Mouse (Mus musculus): ENCODE data around the gene Col5a1. TPM values are rescaled to one million over a fixed set of nuclear protein-coding genes. Genes with fewer than 3 reads are reported as not detected.

Gene Col5a1
- polyA plus RNA-seq, 2 experiments = 6.2 to 6.8 TPM

- DNase-seq (ENCODE audit: low read depth in 3 of 3, low spot score in 3 of 3) (no peak), ATAC-seq (ENCODE audit: insufficient read depth) (no peak)
- H3K4me2 ChIP-seq (ENCODE audit: low read depth) = no peak overlapping the region
- no peaks in the 10 kb centered on the region for H3K36me3 ChIP-seq (replicated peaks; ENCODE audit: control insufficient read depth, insufficient read depth, low read depth)
- no peak overlapping the region for H3K9ac ChIP-seq (replicated peaks)
- H3K27ac ChIP-seq = no peak overlapping the region
- H3K9me3 ChIP-seq (ENCODE audit: control insufficient read depth, low read length) = no peaks in the 10 kb centered on the region
- H3K4me1 ChIP-seq (replicated peaks; ENCODE audit: control insufficient read depth in 2 of 2, insufficient read depth in 2 of 2, low read length in 1 of 2) = no peaks in the 10 kb centered on the region
- no peak overlapping the region for H3K4me3 ChIP-seq (ENCODE audit: insufficient read depth in 1 of 2, low read depth in 2 of 2, low read length in 2 of 2)
- H3K27me3 ChIP-seq (ENCODE audit: control insufficient read depth, insufficient read depth, low read length) = no peaks in the 10 kb centered on the region
- 52% methylated on average over 18 of the region's 18 CpGs for WGBS (ENCODE audit: insufficient replicate concordance)
- no peak for TF ChIP-seq CTCF (IDR thresholded peaks at IDR 0.05; ENCODE audit: low read depth)
- TF ChIP-seq EP300 (IDR thresholded peaks at IDR 0.05; ENCODE audit: low read depth) = no peak
Observed at GRCm38 (mm10) chr2:27864491-27865365, 21.5 kb upstream of the Col5a1 start.

GRCm38 (mm10) chr2:27870586-27870985 is 15.6 kb upstream of the Col5a1 start:
- Histone ChIP-seq H3K4me1 (replicated peaks; ENCODE audit: control insufficient read depth in 2 of 2, insufficient read depth in 2 of 2, low read length in 1 of 2) (peaks cover 0 to 7% of the 10 kb centered on the region in 2 experiments; a peak in 1 of 4 replicates), H3K27ac (no peak overlapping the region), H3K9ac (replicated peaks) (no peak overlapping the region), H3K36me3 (replicated peaks; ENCODE audit: control insufficient read depth, insufficient read depth, low read depth) (no peaks in the 10 kb centered on the region), H3K9me3 (ENCODE audit: control insufficient read depth, low read length) (no peaks in the 10 kb centered on the region), H3K4me3 (ENCODE audit: insufficient read depth in 1 of 2, low read depth in 2 of 2, low read length in 2 of 2) (no peak overlapping the region), H3K27me3 (ENCODE audit: control insufficient read depth, insufficient read depth, low read length) (no peaks in the 10 kb centered on the region), H3K4me2 (ENCODE audit: low read depth) (no peak overlapping the region)
- 57% methylated on average over 1 of the region's 1 CpGs for WGBS (ENCODE audit: insufficient replicate concordance)
- ATAC-seq (ENCODE audit: insufficient read depth) (no peak), DNase-seq (ENCODE audit: low read depth in 3 of 3, low spot score in 3 of 3) (no peak)
- no peak for TF ChIP-seq CTCF (IDR thresholded peaks at IDR 0.05; ENCODE audit: low read depth)
- no peak for TF ChIP-seq EP300 (IDR thresholded peaks at IDR 0.05; ENCODE audit: low read depth)

- TF ChIP-seq CTCF (IDR thresholded peaks at IDR 0.05; ENCODE audit: low read depth) (no peak), EP300 (IDR thresholded peaks at IDR 0.05; ENCODE audit: low read depth) (no peak)
- peak; percentile 23 to 35 (median 30) for DNase-seq (ENCODE audit: low read depth in 3 of 3, low spot score in 3 of 3)
- 4% methylated on average over 4 of the region's 4 CpGs for WGBS (ENCODE audit: insufficient replicate concordance)
- Histone ChIP-seq H3K27ac (no peak overlapping the region), H3K9me3 (ENCODE audit: control insufficient read depth, low read length) (no peaks in the 10 kb centered on the region), H3K9ac (replicated peaks) (no peak overlapping the region), H3K4me2 (ENCODE audit: low read depth) (no peak overlapping the region), H3K4me1 (replicated peaks; ENCODE audit: control insufficient read depth in 2 of 2, insufficient read depth in 2 of 2, low read length in 1 of 2) (peaks cover 0 to 7% of the 10 kb centered on the region in 2 experiments; a peak in 1 of 4 replicates), H3K27me3 (ENCODE audit: control insufficient read depth, insufficient read depth, low read length) (no peaks in the 10 kb centered on the region), H3K36me3 (replicated peaks; ENCODE audit: control insufficient read depth, insufficient read depth, low read depth) (no peaks in the 10 kb centered on the region), H3K4me3 (ENCODE audit: insufficient read depth in 1 of 2, low read depth in 2 of 2, low read length in 2 of 2) (no peak overlapping the region)
- ATAC-seq (ENCODE audit: insufficient read depth) = peak; percentile 59
Observed at GRCm38 (mm10) chr2:27871056-27871455, 15.2 kb upstream of the Col5a1 start.

GRCm38 (mm10) chr2:27872276-27872675 is 13.9 kb upstream of the Col5a1 start:
- 49% methylated on average over 3 of the region's 3 CpGs for WGBS (ENCODE audit: insufficient replicate concordance)
- TF ChIP-seq EP300 (IDR thresholded peaks at IDR 0.05; ENCODE audit: low read depth) (no peak), CTCF (IDR thresholded peaks at IDR 0.05; ENCODE audit: low read depth) (no peak)
- Histone ChIP-seq H3K4me3 (ENCODE audit: insufficient read depth in 1 of 2, low read depth in 2 of 2, low read length in 2 of 2) (no peak overlapping the region), H3K9me3 (ENCODE audit: control insufficient read depth, low read length) (no peaks in the 10 kb centered on the region), H3K27ac (no peak overlapping the region), H3K4me2 (ENCODE audit: low read depth) (no peak overlapping the region), H3K36me3 (replicated peaks; ENCODE audit: control insufficient read depth, insufficient read depth, low read depth) (no peaks in the 10 kb centered on the region), H3K9ac (replicated peaks) (no peak overlapping the region), H3K4me1 (replicated peaks; ENCODE audit: control insufficient read depth in 2 of 2, insufficient read depth in 2 of 2, low read length in 1 of 2) (peaks cover 0 to 7% of the 10 kb centered on the region in 2 experiments; a peak in 1 of 4 replicates), H3K27me3 (ENCODE audit: control insufficient read depth, insufficient read depth, low read length) (no peaks in the 10 kb centered on the region)
- no peak for ATAC-seq (ENCODE audit: insufficient read depth)
- DNase-seq (ENCODE audit: low read depth in 3 of 3, low spot score in 3 of 3) = no peak

- Histone ChIP-seq H3K27ac (no peak overlapping the region), H3K9me3 (ENCODE audit: control insufficient read depth, low read length) (no peaks in the 10 kb centered on the region), H3K9ac (replicated peaks) (no peak overlapping the region), H3K27me3 (ENCODE audit: control insufficient read depth, insufficient read depth, low read length) (no peaks in the 10 kb centered on the region), H3K4me2 (ENCODE audit: low read depth) (no peak overlapping the region), H3K4me1 (replicated peaks; ENCODE audit: control insufficient read depth in 2 of 2, insufficient read depth in 2 of 2, low read length in 1 of 2) (peaks cover 0 to 7% of the 10 kb centered on the region in 2 experiments; a peak in 1 of 4 replicates), H3K4me3 (ENCODE audit: insufficient read depth in 1 of 2, low read depth in 2 of 2, low read length in 2 of 2) (no peak overlapping the region), H3K36me3 (replicated peaks; ENCODE audit: control insufficient read depth, insufficient read depth, low read depth) (no peaks in the 10 kb centered on the region)
- no peak for TF ChIP-seq EP300 (IDR thresholded peaks at IDR 0.05; ENCODE audit: low read depth)
- TF ChIP-seq CTCF (IDR thresholded peaks at IDR 0.05; ENCODE audit: low read depth) = no peak
- 54% methylated on average over 5 of the region's 5 CpGs for WGBS (ENCODE audit: insufficient replicate concordance)
- DNase-seq (ENCODE audit: low read depth in 3 of 3, low spot score in 3 of 3) = no peak
- no peak for ATAC-seq (ENCODE audit: insufficient read depth)
Observed at GRCm38 (mm10) chr2:27873030-27873429, 13.2 kb upstream of the Col5a1 start.
